Mouse (Mus musculus) cerebellum, adult 8-10 months (tissue): ENCODE measurements at regions not wholly inside any gene's neighbourhood (a gene's known extent, or its start where the extent isn't known, plus 50 kb on each side); places are given as distances from the start of the nearest gene placed in this dataset.

Experiments
- DNase-seq: peaks from one replicate; pipeline ENCODE4 v3.0.0; 2022

GRCm38 (mm10) chr7:51790690-51791560 lies 70.9 kb upstream of the Gas2 start:
- DNase-seq: no peak

GRCm38 (mm10) chr7:51791561-51791863 lies 70.3 kb upstream of the Gas2 start:
- no peak for DNase-seq
